Mouse (Mus musculus) mouse trophoblast stem cell (cell line): ENCODE results near the gene Slc27a5.

Experiments used
- in situ Hi-C, 2 experiments: fragments of 300-500 bp; cut with MseI, MboI; formaldehyde crosslinking; loops; 2 replicates in 1 of 2; 3 replicates in 1 of 2; pipeline ENCODE4 v1.15.1; 2025

The Slc27a5 gene

DNA sequence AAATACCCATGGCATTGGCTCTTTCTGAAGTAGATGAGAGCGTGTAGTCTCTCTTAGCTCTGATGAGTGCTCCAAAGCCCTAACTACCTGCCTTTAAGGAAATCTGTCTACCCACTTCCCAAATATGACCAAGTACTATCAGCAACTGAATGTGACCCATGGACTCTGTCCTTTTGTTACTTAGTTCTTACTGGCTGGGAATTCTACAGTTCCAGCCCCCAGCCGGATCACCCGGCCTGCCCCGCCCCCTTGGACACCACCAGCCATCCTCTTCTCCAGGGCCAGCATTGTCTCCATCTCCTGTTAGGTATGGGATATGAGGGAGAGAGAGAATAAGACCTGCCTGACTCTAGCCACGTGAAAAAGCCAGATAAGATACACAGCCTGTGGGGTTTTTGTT is at the start of gene Slc27a5:
Gene Slc27a5, minus strand, starts transcription at position 140 of the 400 bp plus-strand sequence.
- in situ Hi-C loops, result no loop called here

- in situ Hi-C loops, result loop anchor here in 1 of 2 experiments (5.0 kb wide), 1 partner anchor 39 kb away; no protein-coding TSS in a partner anchor
Measured at GRCm38 (mm10) chr7:13046084-13046483, 48.1 kb upstream of the Slc27a5 start.

- in situ Hi-C loops, result no loop called here
Measured at GRCm38 (mm10) chr7:13044254-13044625, 46.2 kb upstream of the Slc27a5 start.

- in situ Hi-C loops, result no loop called here
Measured at GRCm38 (mm10) chr7:13043445-13044253, 45.7 kb upstream of the Slc27a5 start.

DNA sequence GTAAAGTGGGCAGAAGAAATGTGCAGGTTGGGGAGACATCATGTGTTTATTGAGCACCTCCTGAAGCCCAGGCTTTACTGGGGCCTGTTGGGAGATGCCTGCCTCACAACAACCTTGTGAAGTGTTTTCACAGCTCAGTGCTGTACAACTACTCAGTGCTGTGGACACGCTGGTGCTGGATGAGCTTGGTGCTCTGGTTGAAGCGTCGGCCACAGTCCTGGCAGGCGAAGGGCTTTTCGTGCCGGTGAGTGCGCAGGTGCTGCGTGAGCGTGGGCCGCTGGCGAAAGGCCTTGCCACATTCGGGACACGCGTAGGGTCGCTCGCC is 45.1 kb upstream of the Slc27a5 start:
- in situ Hi-C loops, result no loop called here

- in situ Hi-C loops, result no loop called here
Measured at GRCm38 (mm10) chr7:13042511-13042910, 44.5 kb upstream of the Slc27a5 start.

DNA sequence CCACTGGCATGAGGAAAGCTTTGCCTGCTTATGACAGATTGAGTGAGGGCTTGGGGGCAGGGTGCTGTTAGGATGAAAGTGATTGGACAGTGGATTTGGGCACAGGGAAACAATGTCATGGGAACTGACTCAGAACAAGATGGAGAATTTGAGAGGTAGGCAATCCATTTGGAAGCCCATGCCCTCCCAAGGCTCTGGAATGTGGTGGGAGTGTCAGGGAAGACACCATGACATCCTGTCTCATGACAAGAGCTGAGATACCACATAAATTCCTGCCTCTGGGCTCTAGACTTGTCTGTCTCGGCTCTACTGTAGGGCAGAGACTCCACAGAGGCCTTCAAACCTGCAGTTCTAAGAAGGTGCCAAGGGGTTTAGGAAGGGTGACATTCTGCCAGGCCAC is 43.3 kb upstream of the Slc27a5 start:
- in situ Hi-C loops, result no loop called here

- in situ Hi-C loops, result no loop called here
Measured at GRCm38 (mm10) chr7:13039181-13039580, 41.2 kb upstream of the Slc27a5 start.

GRCm38 (mm10) chr7:13038621-13039169 is 40.7 kb upstream of the Slc27a5 start:
- in situ Hi-C loops, result no loop called here

DNA sequence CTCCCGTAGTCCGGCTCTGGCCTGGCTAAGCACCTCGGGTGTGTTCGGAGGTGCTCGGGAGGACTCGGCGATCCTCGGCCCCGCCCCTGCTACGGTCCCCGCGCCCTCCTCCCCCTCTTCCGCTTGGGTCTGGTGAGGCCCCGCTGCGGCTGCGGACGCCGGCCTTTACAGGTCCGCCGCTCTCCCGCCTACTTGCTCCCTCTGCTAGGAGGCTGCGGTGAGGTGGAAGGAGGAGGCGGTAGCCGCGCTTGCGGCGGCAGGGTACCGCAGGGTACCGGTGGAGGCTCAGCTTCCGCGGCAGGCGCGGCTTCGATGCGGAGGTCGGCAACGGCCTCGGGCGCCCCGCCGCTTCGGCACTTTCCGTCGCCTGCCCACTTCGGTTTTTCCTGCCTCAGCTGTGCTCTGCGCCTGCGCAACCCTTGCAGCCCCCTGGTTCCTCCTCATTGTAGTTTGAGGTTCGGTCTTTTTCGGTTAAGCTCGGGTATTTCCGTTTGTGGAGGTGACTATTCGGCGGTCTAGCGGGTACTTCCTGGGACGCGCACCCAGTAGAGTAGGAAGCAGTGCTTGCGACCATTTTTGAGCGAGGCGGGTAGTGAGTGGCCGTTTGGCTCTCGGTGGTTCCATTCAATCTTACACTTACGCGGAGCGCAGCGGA is 40.0 kb upstream of the Slc27a5 start, which contains the start of gene Ube2m:
Gene Ube2m, minus strand, starts transcription at position 375 of the 655 bp plus-strand sequence.
- in situ Hi-C loops, result no loop called here

- in situ Hi-C loops, result no loop called here
Measured at GRCm38 (mm10) chr7:13037366-13037765, 39.4 kb upstream of the Slc27a5 start.

DNA sequence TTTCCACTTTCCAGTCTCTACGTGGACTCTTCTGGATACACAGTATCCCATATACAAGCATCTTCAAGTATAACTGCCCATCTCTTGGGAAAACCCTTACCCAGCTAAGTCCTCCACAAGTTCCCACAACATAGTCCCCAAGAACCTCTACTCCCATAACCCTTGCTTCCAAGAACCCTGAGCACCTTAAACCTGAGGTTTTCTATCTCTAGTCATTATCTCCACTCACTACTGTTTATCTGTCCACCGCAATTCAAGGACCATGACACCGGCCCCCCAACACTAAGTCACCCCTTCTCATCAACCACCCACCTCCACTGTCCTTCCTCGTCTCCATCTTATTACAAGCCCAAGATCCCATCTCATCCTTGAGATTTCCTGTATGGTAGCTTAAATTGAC is 38.8 kb upstream of the Slc27a5 start:
- in situ Hi-C loops, result no loop called here

- in situ Hi-C loops, result no loop called here
Measured at GRCm38 (mm10) chr7:13035211-13035855, 37.3 kb upstream of the Slc27a5 start.

- in situ Hi-C loops, result no loop called here
Measured at GRCm38 (mm10) chr7:13034148-13034977, 36.4 kb upstream of the Slc27a5 start, which contains the start of gene Chmp2a. Gene Chmp2a, minus strand, starts transcription at chr7:13034807.

- in situ Hi-C loops, result no loop called here
Measured at GRCm38 (mm10) chr7:13033451-13034147, 35.6 kb upstream of the Slc27a5 start.

DNA sequence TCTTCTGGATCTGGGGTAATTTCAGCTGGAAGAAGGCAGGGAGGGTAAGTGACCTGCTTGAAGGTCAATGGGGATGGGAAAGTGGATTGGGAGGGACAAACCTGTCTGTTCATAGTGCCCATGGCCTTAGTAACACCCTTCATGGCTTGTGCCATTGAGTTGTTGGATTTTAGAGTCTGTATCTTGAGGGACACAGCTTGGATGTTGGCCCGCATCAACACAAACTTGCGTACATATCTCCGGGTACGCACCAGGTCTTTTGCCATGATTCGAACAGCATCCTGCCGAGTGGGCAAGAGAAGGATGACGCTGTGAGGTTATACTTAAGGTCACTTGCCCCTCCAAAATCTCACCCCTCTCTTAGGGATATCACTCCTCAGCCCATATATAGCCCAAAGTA is 34.5 kb upstream of the Slc27a5 start:
- in situ Hi-C loops, result no loop called here

GRCm38 (mm10) chr7:13031983-13032382 is 34.0 kb upstream of the Slc27a5 start:
- in situ Hi-C loops, result no loop called here

- in situ Hi-C loops, result no loop called here
Measured at GRCm38 (mm10) chr7:13031069-13031468, 33.1 kb upstream of the Slc27a5 start.

GRCm38 (mm10) chr7:13028986-13029385 is 31.0 kb upstream of the Slc27a5 start:
- in situ Hi-C loops, result no loop called here

- in situ Hi-C loops, result no loop called here
Measured at GRCm38 (mm10) chr7:13025511-13026112, 27.6 kb upstream of the Slc27a5 start.
